Mouse (Mus musculus) kidney, embryonic 14.5 days (tissue): ENCODE measurements at regions not wholly inside any gene's neighbourhood (a gene's known extent, or its start where the extent isn't known, plus 50 kb on each side); places are given as distances from the start of the nearest gene placed in this dataset.

Experiments used
- ATAC-seq: fragments of 200-750 bp; cut with Nextera tagmentation; 2 replicates; pipeline ENCODE4 v1.8.0; 2017; ENCODE audit warnings: moderate number of reproducible peaks, mild to moderate bottlenecking, moderate TSS enrichment, moderate library complexity; ENCODE audit not compliant: low FRiP score, low TSS enrichment
- H3K27ac ChIP-seq: fragments of 300-500 bp; sonication (generic); 2 replicates; pipeline ENCODE4 v1.5.1; 2014; ENCODE audit warnings: low read depth, mild to moderate bottlenecking, low read length, moderate library complexity, mixed read lengths
- H3K27me3 ChIP-seq: fragments of 300-500 bp; sonication (generic); 2 replicates; pipeline ENCODE4 v1.6.1; 2014; ENCODE audit warnings: mild to moderate bottlenecking, low read length; ENCODE audit not compliant: control insufficient read depth, insufficient read depth
- H3K36me3 ChIP-seq: fragments of 300-500 bp; sonication (generic); 2 replicates; pipeline ENCODE4 v1.6.1; 2014; ENCODE audit warnings: low read length, mixed read lengths; ENCODE audit not compliant: control insufficient read depth, insufficient read depth
- H3K4me1 ChIP-seq: fragments of 300-500 bp; sonication (generic); 2 replicates; pipeline ENCODE4 v1.6.1; 2014; ENCODE audit warnings: low read length, mixed read lengths; ENCODE audit not compliant: control insufficient read depth, insufficient read depth
- H3K4me2 ChIP-seq: fragments of 300-500 bp; sonication (generic); replicated peaks from 2 replicates; pipeline ENCODE4 v1.6.1; 2014; ENCODE audit warnings: low read depth, mild to moderate bottlenecking, low read length
- H3K4me3 ChIP-seq: fragments of 300-500 bp; sonication (generic); 2 replicates; pipeline ENCODE4 v1.5.1; 2014; ENCODE audit warnings: mild to moderate bottlenecking, low read length
- H3K9ac ChIP-seq: fragments of 300-500 bp; sonication (generic); 2 replicates; pipeline ENCODE4 v1.6.1; 2014; ENCODE audit warnings: low read depth, mild to moderate bottlenecking, low read length, moderate library complexity
- H3K9me3 ChIP-seq: fragments of 300-500 bp; sonication (generic); 2 replicates; pipeline ENCODE4 v1.6.1; 2016; ENCODE audit warnings: low read length; ENCODE audit not compliant: control insufficient read depth
- WGBS: fragments of 180-500 bp; shearing (Covaris S2); extraction: QIAGEN DNeasy Blood & Tissue Kit; methylation state at CpG from one replicate; pipeline ENCODE4 v1.1.7; 2014; 5-methylcytosine and 5-hydroxymethylcytosine counted together

DNA sequence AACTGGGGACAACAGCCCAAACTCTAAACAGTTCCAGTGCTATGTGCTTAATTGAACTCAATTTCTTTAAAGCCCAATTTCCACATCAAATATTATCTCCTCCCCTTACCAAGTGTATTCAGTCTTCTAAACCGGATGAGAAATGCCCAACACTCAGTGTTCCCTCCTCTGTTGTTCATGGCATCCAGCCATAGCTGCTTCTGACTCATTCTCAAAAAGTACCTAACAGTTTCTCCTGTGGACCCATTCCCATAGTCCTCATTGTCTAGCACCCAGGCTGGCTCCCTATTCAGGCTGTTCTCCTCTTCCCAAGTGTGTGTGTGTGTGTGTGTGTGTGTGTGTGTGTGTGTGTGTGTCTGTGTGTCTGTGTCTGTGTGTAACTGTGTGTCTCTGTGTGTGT, 478.7 kb downstream of the Pdcd6ip start:
- Histone ChIP-seq H3K27me3 (no peaks in the 10 kb centered on the region), H3K9ac (no peak overlapping the region), H3K4me2 (no peak overlapping the region), H3K36me3 (no peaks in the 10 kb centered on the region), H3K27ac (no peak overlapping the region), H3K4me3 (no peak overlapping the region), H3K4me1 (no peaks in the 10 kb centered on the region), H3K9me3 (no peaks in the 10 kb centered on the region)
- ATAC-seq: no peak
- WGBS: 87% methylated on average over 1 of the region's 1 CpGs

DNA sequence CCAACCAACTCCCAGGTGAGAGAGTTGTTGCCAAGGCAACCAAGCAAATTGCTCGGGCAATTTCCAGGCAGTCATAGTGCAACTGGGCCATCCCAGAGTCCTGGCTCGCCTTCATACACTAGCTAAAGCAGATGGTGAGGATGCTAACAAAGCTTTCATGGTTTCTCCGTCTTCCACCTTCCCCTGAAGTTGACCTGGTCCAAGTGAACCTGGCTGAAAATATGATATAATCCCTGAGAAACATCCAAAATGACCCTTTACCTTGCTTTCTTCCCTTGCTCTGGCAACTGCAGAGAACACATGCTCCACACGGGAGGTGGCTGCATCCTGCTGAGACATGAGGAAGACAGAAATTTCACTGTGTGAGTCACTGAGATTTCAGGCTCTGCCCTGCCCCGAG, 494.1 kb downstream of the Pdcd6ip start:
- Histone ChIP-seq H3K27me3 (no peaks in the 10 kb centered on the region), H3K9me3 (no peaks in the 10 kb centered on the region), H3K9ac (no peak overlapping the region), H3K4me2 (no peak overlapping the region), H3K4me3 (no peak overlapping the region), H3K4me1 (no peaks in the 10 kb centered on the region), H3K36me3 (no peaks in the 10 kb centered on the region), H3K27ac (no peak overlapping the region)
- ATAC-seq: no peak
- 75% methylated on average over 5 of the region's 5 CpGs for WGBS

DNA sequence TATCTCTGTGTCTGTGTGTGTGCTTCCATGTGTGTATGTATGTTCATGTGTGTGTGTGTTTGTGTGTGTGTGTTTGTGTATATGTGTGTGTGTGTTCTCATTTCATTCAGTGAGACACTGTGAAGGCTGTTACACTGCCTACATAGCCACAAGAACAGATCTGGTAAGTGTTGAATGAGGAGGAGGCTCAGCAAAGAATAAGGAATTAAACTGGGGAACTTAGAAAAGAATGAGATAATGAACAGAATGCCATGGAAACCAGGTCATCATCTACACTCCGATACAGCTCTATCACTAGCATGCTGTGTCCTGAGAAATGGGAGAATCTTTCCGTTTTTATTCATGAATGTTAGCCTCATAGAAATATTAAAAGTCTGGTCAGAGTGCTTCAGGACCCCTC, 495.7 kb downstream of the Pdcd6ip start:
- 72% methylated on average over 2 of the region's 2 CpGs for WGBS
- H3K9ac ChIP-seq: no peak overlapping the region
- no peaks in the 10 kb centered on the region for H3K4me1 ChIP-seq
- no peak overlapping the region for H3K4me2 ChIP-seq
- no peaks in the 10 kb centered on the region for H3K36me3 ChIP-seq
- no peak overlapping the region for H3K4me3 ChIP-seq
- no peak for ATAC-seq
- no peaks in the 10 kb centered on the region for H3K27me3 ChIP-seq
- H3K27ac ChIP-seq: no peak overlapping the region
- no peaks in the 10 kb centered on the region for H3K9me3 ChIP-seq

DNA sequence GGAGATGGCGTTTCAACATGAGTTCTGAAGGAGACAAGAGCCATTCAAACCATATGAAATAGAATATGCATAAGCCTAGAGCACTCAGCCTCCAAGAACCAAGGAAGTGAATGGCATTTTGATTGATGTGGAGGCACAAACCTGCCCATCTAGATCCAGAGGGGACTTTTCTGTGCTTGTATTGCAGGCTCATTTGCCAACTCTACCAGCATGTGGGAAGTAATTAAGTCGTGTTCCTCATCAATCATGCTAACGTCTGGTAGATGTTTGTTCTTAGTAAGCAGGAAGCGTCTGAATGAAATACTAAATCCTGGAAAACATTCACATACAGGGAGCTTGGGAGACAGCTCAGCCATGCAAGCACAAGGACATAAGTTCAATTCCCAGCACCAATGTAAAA, 499.9 kb downstream of the Pdcd6ip start:
- Histone ChIP-seq H3K4me2 (no peak overlapping the region), H3K9me3 (no peaks in the 10 kb centered on the region), H3K9ac (no peak overlapping the region), H3K4me1 (no peaks in the 10 kb centered on the region), H3K36me3 (no peaks in the 10 kb centered on the region), H3K27ac (no peak overlapping the region), H3K4me3 (no peak overlapping the region), H3K27me3 (no peaks in the 10 kb centered on the region)
- 46% methylated on average over 4 of the region's 4 CpGs for WGBS
- ATAC-seq: no peak

DNA sequence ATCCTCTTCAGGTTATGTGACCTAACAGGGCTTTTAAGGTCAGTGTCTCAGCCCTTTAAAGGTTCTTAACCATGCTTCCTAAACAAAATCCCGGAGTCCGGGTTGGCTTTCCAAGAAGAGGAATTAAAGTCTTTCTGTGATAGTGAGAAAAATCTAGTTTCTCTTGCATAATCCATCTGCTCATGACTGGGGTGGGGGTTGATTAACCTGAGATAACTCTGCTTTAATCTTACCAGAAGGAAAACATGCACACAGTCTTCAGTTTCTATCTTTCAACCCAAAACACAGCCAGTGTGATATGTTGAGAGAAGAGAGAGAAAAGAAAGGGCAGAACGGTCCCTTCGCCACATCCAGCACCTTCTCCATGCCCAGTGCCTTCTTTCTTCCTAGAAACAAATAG, 508.8 kb downstream of the Pdcd6ip start:
- 91% methylated on average over 4 of the region's 4 CpGs for WGBS
- no peak overlapping the region for H3K4me3 ChIP-seq
- no peaks in the 10 kb centered on the region for H3K36me3 ChIP-seq
- H3K9me3 ChIP-seq: no peaks in the 10 kb centered on the region
- H3K27ac ChIP-seq: no peak overlapping the region
- H3K27me3 ChIP-seq: no peaks in the 10 kb centered on the region
- H3K9ac ChIP-seq: no peak overlapping the region
- no peaks in the 10 kb centered on the region for H3K4me1 ChIP-seq
- no peak overlapping the region for H3K4me2 ChIP-seq
- no peak for ATAC-seq

DNA sequence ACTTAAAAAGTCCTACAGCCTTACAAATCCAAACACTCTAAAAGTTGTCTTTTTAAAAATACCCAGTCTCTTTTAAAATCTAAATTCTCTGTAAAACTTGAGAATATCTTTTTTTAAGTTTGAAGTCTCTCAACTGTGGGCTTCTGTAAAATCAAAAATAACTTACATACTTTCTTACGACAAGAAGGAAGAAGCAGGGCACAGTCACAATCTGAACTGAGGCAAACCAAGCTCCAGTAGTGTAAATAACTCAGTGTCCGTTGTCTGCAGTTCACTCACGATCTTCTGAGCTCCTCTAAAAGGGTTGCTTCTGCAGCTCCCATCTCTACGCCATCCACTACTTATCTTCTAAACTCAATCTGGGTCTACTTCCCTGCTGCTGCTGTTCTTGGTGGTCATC, 512.5 kb downstream of the Pdcd6ip start:
- no peak overlapping the region for H3K9ac ChIP-seq
- H3K36me3 ChIP-seq: no peaks in the 10 kb centered on the region
- 87% methylated on average over 4 of the region's 4 CpGs for WGBS
- no peak for ATAC-seq
- no peaks in the 10 kb centered on the region for H3K4me1 ChIP-seq
- no peak overlapping the region for H3K27ac ChIP-seq
- no peaks in the 10 kb centered on the region for H3K27me3 ChIP-seq
- H3K4me2 ChIP-seq: no peak overlapping the region
- no peaks in the 10 kb centered on the region for H3K9me3 ChIP-seq
- H3K4me3 ChIP-seq: no peak overlapping the region

DNA sequence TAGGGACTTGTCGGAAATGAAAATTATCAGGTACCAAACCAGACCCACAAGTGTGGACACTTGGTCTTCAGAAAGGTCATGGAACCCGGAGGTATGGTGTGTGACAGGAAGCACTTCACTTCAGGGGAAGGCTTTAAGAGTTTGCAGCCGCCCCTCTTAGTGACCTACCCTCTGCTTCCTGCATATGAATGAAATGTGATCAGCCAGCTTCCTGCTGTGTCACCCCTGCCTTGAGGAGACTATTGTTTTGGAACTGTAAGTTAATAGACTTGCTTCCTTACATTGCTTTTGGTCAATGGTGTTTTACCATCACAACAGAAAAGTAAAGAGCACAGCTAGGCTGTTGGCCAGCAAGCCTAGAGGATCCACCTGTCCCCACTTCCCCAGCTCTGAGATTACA, 515.3 kb downstream of the Pdcd6ip start:
- no peaks in the 10 kb centered on the region for H3K9me3 ChIP-seq
- no peak overlapping the region for H3K27ac ChIP-seq
- H3K4me1 ChIP-seq: no peaks in the 10 kb centered on the region
- H3K4me3 ChIP-seq: no peak overlapping the region
- WGBS: 57% methylated on average over 3 of the region's 3 CpGs
- H3K4me2 ChIP-seq: no peak overlapping the region
- no peaks in the 10 kb centered on the region for H3K27me3 ChIP-seq
- no peaks in the 10 kb centered on the region for H3K36me3 ChIP-seq
- no peak overlapping the region for H3K9ac ChIP-seq
- no peak for ATAC-seq

DNA sequence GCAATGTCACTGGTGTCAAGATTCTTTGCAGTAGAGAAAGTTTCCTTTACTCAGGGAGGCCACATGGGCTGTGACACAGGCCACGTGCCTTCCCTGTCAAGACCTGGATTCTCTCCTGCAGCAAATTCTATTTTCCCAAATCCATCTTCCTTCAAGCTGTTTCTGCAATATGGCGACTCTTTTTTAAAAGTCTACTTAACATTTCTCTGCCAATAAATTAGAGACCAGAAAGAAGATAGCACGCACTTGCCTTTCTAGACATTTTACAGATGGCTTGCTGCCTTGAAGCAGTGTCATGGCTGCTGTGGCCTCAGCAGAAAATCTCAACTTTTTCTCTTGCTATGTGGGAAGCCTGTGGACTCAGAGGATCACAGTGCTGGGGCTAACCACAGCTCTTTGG, 516.9 kb downstream of the Pdcd6ip start:
- WGBS: 74% methylated on average over 3 of the region's 3 CpGs
- no peak for ATAC-seq

DNA sequence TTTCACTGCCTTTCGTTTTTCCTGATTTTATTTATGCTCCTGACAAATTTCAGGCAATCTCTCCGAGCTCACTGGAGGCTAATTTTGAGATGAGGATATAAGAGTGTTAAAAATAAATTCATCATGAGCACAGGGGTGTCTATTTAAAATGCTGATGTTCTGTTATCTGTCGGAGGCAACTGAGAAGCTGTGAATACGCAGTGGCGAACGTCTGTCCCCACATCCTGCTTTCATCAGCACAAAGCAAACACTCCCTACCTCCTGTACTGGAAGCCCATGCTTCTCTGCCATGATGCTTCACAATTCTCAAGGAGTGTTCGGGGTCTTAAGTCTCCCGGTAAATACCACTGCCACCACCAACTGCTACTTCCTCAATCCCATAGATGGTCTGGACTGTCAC, 526.9 kb downstream of the Pdcd6ip start:
- no peaks in the 10 kb centered on the region for H3K36me3 ChIP-seq
- H3K4me1 ChIP-seq: no peaks in the 10 kb centered on the region
- H3K27me3 ChIP-seq: no peaks in the 10 kb centered on the region
- no peak overlapping the region for H3K9ac ChIP-seq
- H3K27ac ChIP-seq: no peak overlapping the region
- H3K9me3 ChIP-seq: no peaks in the 10 kb centered on the region
- no peak overlapping the region for H3K4me3 ChIP-seq
- no peak overlapping the region for H3K4me2 ChIP-seq
- no peak for ATAC-seq
- WGBS: 68% methylated on average over 8 of the region's 8 CpGs

More for the DNA sequence above, 516.9 kb downstream of the Pdcd6ip start:
- Histone ChIP-seq H3K9ac (no peak overlapping the region), H3K4me3 (no peak overlapping the region), H3K27me3 (no peaks in the 10 kb centered on the region), H3K36me3 (no peaks in the 10 kb centered on the region), H3K4me1 (no peaks in the 10 kb centered on the region), H3K9me3 (no peaks in the 10 kb centered on the region), H3K4me2 (no peak overlapping the region), H3K27ac (no peak overlapping the region)

DNA sequence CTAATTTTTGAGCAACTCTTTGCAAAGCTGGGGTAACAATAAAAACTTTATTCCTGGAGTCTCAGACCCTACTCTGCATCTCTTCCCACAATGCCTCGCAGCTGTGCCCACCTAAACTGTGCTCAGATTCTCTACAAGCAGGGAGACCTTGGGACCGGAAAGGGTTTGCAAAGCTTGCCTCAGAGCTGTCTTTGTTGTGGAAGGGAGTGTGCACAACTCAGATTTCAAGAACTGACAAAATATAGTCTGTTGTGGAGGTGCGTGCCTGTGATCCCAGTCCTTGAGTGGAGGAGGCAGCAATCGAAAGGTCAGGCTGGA, 530.2 kb downstream of the Pdcd6ip start:
- Histone ChIP-seq H3K27me3 (no peaks in the 10 kb centered on the region), H3K9ac (no peak overlapping the region), H3K36me3 (no peaks in the 10 kb centered on the region), H3K9me3 (no peaks in the 10 kb centered on the region), H3K4me1 (no peaks in the 10 kb centered on the region), H3K27ac (no peak overlapping the region), H3K4me2 (no peak overlapping the region), H3K4me3 (no peak overlapping the region)
- ATAC-seq: no peak
- 64% methylated on average over 4 of the region's 4 CpGs for WGBS
